8 mouse cellular contexts compared by ENCODE assay signal in genomic region chr8:3515260-3515671, GRCm38 (mm10). TPM values are rescaled to one million over a fixed set of nuclear protein-coding genes. Genes with fewer than 3 reads are reported as not detected.
DNase-seq lines count a peak whose midpoint lies in the region; ATAC-seq and TF ChIP-seq lines count a peak whose summit lies in the region.

Gene Pnpla6, plus strand, starts transcription at chr8:3515384.

- H3K27ac ChIP-seq in limb, embryonic 13.5 days: peak within 1 kb of the TSS; percentile 78
- H3K27ac ChIP-seq in midbrain, embryonic 15.5 days: peak within 1 kb of the TSS; percentile 82
- peak within 1 kb of the TSS; percentile 51 for H3K27ac ChIP-seq in spleen, adult 2 months (ENCODE audit: insufficient read depth, low read length)

- no peak for TF ChIP-seq CTCF in spleen, adult 2 months (IDR thresholded peaks at IDR 0.05; ENCODE audit: extremely low read depth, insufficient read depth, insufficient read length, insufficient replicate concordance)

- TF ChIP-seq POLR2A in spleen, adult 2 months (IDR thresholded peaks at IDR 0.05; ENCODE audit: low read depth, low read length): no peak; the same call in none of the 2 replicates

- H3K4me3 ChIP-seq in limb, embryonic 13.5 days: peak within 1 kb of the TSS; percentile 69
- H3K4me3 ChIP-seq in midbrain, embryonic 15.5 days: peak within 1 kb of the TSS; percentile 68
- H3K4me3 ChIP-seq in spleen, adult 2 months (ENCODE audit: extremely low read depth, insufficient read depth, insufficient read length): peak within 1 kb of the TSS; percentile 66

- H3K9ac ChIP-seq in limb, embryonic 13.5 days: peak within 1 kb of the TSS; percentile 73
- H3K9ac ChIP-seq in midbrain, embryonic 15.5 days: peak within 1 kb of the TSS; percentile 72

- WGBS in limb, embryonic 13.5 days: 0% methylated on average over 25 of the region's 25 CpGs
- WGBS in midbrain, embryonic 15.5 days: under 1% methylated on average over 25 of the region's 25 CpGs
- WGBS in spleen, adult 2 months: under 1% methylated on average over 25 of the region's 25 CpGs

- no peaks in the 10 kb centered on the region for H3K9me3 ChIP-seq in limb, embryonic 13.5 days
- no peaks in the 10 kb centered on the region for H3K9me3 ChIP-seq in midbrain, embryonic 15.5 days

- peak within 1 kb of the TSS; percentile 98 for H3K4me2 ChIP-seq in limb, embryonic 13.5 days (replicated peaks)
- peak within 1 kb of the TSS; percentile 92 for H3K4me2 ChIP-seq in midbrain, embryonic 15.5 days

- peak; percentile 75 for ATAC-seq in erythroblast, adult 5-6 weeks (replicated peaks; ENCODE audit: low FRiP score, poor library complexity, severe bottlenecking)
- peak; percentile 79 for ATAC-seq in limb, embryonic 13.5 days (ENCODE audit: low FRiP score, low read depth)
- ATAC-seq in midbrain, embryonic 15.5 days (replicated peaks): peak; percentile 79

- H3K4me1 ChIP-seq in limb, embryonic 13.5 days: peaks cover 15% of the 10 kb centered on the region
- H3K4me1 ChIP-seq in midbrain, embryonic 15.5 days: peaks cover 16% of the 10 kb centered on the region
- H3K4me1 ChIP-seq in spleen, adult 2 months (ENCODE audit: control insufficient read depth, insufficient read depth, insufficient read length): no peaks in the 10 kb centered on the region; the same call in 1 of the 2 replicates

- H3K27me3 ChIP-seq in limb, embryonic 13.5 days: no peaks in the 10 kb centered on the region
- H3K27me3 ChIP-seq in midbrain, embryonic 15.5 days (replicated peaks): no peaks in the 10 kb centered on the region
- no peaks in the 10 kb centered on the region for H3K27me3 ChIP-seq in spleen, adult 2 months (ENCODE audit: control insufficient read depth, insufficient read depth, low read length)

- peaks cover 40% of the 10 kb centered on the region for H3K36me3 ChIP-seq in limb, embryonic 13.5 days
- H3K36me3 ChIP-seq in midbrain, embryonic 15.5 days (replicated peaks): peaks cover 9% of the 10 kb centered on the region; the same call in 1 of the 2 replicates
- peaks cover 2% of the 10 kb centered on the region for H3K36me3 ChIP-seq in spleen, adult 2 months (ENCODE audit: control insufficient read depth, insufficient read depth, low read length)

- DNase-seq in B cell, adult 2 months: peak; percentile 90 to 92
- DNase-seq in brain, adult 2 months (ENCODE audit: low read depth, low spot score): peak; percentile 94
- peak; percentile 85 to 89 for DNase-seq in heart, adult 9 months (ENCODE audit: low spot score in 2 of 2)
- peak; percentile 94 for DNase-seq in kidney, adult 9 months
- peak; percentile 49 to 88 for DNase-seq in spleen, adult 2 months (ENCODE audit: low read depth in 1 of 2, low spot score in 2 of 2)

RNA-seq across cellular contexts. Expression of gene Pnpla6, which starts in this region (rescaled TPM):
- 40.9 and 43.5 TPM in 2 replicates for total RNA-seq in erythroblast, adult 5-6 weeks (2015; ENCODE audit: low replicate concordance)
- 61.4 and 77.4 TPM in 2 replicates for total RNA-seq in erythroblast, adult 5-6 weeks (2017; ENCODE audit: low replicate concordance)
- 23.5 and 25.4 TPM in 2 replicates for polyA plus RNA-seq in limb, embryonic 13.5 days (2015; fragmentation: Nextera tagmentation; extraction: Ambion mirVana)
- polyA plus RNA-seq in midbrain, embryonic 15.5 days (2015; fragmentation: Nextera tagmentation; extraction: Ambion mirVana): 42.5 and 45.5 TPM in 2 replicates
- polyA plus RNA-seq in spleen, adult 2 months (2012; rRNA removed): 56.0 and 60.4 TPM in 2 replicates

Comparison
In these comparisons a context has a peak if more than half of its experiments do, and no peak if none do; other contexts are left out.
1. Peak in every context shown above with its lines: DNase-seq, ATAC-seq, H3K4me3 ChIP-seq and H3K27ac ChIP-seq.